Mouse (Mus musculus) bone marrow, adult 2 months (tissue): ENCODE results near the gene Fads1.

ENCODE experiments used
- CTCF ChIP-seq: fragments of 200-500 bp; IDR thresholded peaks from 2 replicates; pipeline ENCODE4 v1.5.1; 2011; ENCODE audit warnings: low read length, control low read depth; ENCODE audit not compliant: control insufficient read depth, insufficient read depth
- POLR2A ChIP-seq: fragments of 200-500 bp; IDR thresholded peaks from 2 replicates; pipeline ENCODE4 v1.6.1; 2011; ENCODE audit warnings: low read depth, mild to moderate bottlenecking, control low read depth, low read length, borderline replicate concordance; ENCODE audit not compliant: control insufficient read depth

DNA sequence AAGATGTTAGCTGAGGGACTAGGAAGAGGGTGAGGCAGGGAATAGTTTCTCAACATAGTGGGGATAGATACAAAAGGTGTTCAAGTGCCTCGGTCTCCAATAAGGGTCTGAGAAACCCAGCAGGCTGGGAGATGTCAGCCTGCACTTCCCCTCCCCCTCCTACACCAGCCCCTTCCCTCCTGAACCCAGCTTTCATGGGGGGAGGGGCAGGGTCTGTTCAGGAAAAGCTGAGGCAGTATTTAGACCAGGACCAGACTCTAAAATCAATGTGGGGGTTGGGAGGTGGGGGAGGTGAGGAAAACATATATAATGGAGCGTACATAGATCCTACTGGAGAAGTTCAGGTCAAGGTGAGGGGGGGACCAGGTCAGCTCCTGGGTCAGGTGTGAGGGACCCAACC, 56.7 kb downstream of the Fads1 start:
- TF ChIP-seq CTCF = no peak
- no peak for TF ChIP-seq POLR2A
